Mouse (Mus musculus): ENCODE data around the gene Fgf15. TPM values are rescaled to one million over a fixed set of nuclear protein-coding genes. Genes with fewer than 3 reads are reported as not detected.

Gene Fgf15
- total RNA-seq, 1 experiment: 10.8 TPM

DNA sequence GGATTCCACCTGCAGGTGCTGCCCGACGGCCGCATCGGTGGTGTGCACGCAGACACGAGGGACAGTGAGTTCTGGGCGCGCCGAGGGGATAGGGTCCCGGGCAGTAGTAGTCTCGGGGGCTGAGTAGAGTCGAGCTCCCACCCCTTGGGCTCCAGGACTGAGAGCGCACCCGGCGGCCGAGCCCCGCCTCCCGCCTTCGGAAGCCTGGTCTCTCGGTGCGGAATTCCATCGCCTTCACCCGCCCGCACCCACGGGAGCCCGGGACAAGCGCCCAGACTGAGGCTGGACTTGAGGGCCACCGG, 34.6 kb upstream of the Fgf15 start:
- H3K27ac ChIP-seq (ENCODE audit: insufficient read depth, low read depth, low read length, poor library complexity, severe bottlenecking): peak overlapping the region; percentile 69
- TF ChIP-seq HCFC1 (IDR thresholded peaks at IDR 0.05; ENCODE audit: borderline replicate concordance, insufficient read depth, low read length) (no peak), CHD2 (IDR thresholded peaks at IDR 0.05; ENCODE audit: low read depth, low read length) (no peak), ZC3H11A (IDR thresholded peaks at IDR 0.05; ENCODE audit: borderline replicate concordance, low read depth, low read length) (no peak), MAFK (IDR thresholded peaks at IDR 0.05; ENCODE audit: insufficient read depth, low read depth, low read length) (no peak), ZNF384 (IDR thresholded peaks at IDR 0.05; ENCODE audit: low read depth, low read length) (no peak)
- DNase-seq (ENCODE audit: low read depth, low spot score): no peak
- H3K4me3 ChIP-seq (ENCODE audit: insufficient read depth in 1 of 2, low read depth in 1 of 2, low read length in 2 of 2, poor library complexity in 1 of 2, severe bottlenecking in 1 of 2): peak overlapping the region; percentile 86 to 93
- in situ Hi-C loops (cut with MboI; ENCODE audit: low sequenced_read_pairs in 2 of 2, unreplicated experiment in 2 of 2): no loop called here
- peaks cover 7 to 29% of the 10 kb centered on the region in 2 experiments; a peak in 3 of 4 replicates for H3K4me1 ChIP-seq (ENCODE audit: control insufficient read depth in 2 of 2, insufficient read depth in 2 of 2, low read length in 2 of 2, poor library complexity in 1 of 2)
- H3K36me3 ChIP-seq (ENCODE audit: control insufficient read depth, insufficient read depth, low read length, poor library complexity, severe bottlenecking): peaks cover 30% of the 10 kb centered on the region
- no peaks in the 10 kb centered on the region for H3K9me3 ChIP-seq (ENCODE audit: control insufficient read depth, insufficient read depth, low read depth, low read length)
- peak overlapping the region; percentile 94 for H3K9ac ChIP-seq (ENCODE audit: insufficient read depth, low read depth, low read length, poor library complexity, severe bottlenecking)

- no peak for DNase-seq (ENCODE audit: low read depth, low spot score)
- in situ Hi-C loops (cut with MboI; ENCODE audit: low sequenced_read_pairs in 2 of 2, unreplicated experiment in 2 of 2): no loop called here
- no peaks in the 10 kb centered on the region for H3K9me3 ChIP-seq (ENCODE audit: control insufficient read depth, insufficient read depth, low read depth, low read length)
- peaks cover 30% of the 10 kb centered on the region for H3K36me3 ChIP-seq (ENCODE audit: control insufficient read depth, insufficient read depth, low read length, poor library complexity, severe bottlenecking)
- peak overlapping the region; percentile 69; the same call in 1 of the 2 replicates for H3K27ac ChIP-seq (ENCODE audit: insufficient read depth, low read depth, low read length, poor library complexity, severe bottlenecking)
- peak overlapping the region; percentile 86 to 93 for H3K4me3 ChIP-seq (ENCODE audit: insufficient read depth in 1 of 2, low read depth in 1 of 2, low read length in 2 of 2, poor library complexity in 1 of 2, severe bottlenecking in 1 of 2)
- H3K4me1 ChIP-seq (ENCODE audit: control insufficient read depth in 2 of 2, insufficient read depth in 2 of 2, low read length in 2 of 2, poor library complexity in 1 of 2): peaks cover 10 to 29% of the 10 kb centered on the region in 2 experiments
- no peak for TF ChIP-seq CHD2 (IDR thresholded peaks at IDR 0.05; ENCODE audit: low read depth, low read length)
- TF ChIP-seq MAFK (IDR thresholded peaks at IDR 0.05; ENCODE audit: insufficient read depth, low read depth, low read length): no peak
- TF ChIP-seq HCFC1 (IDR thresholded peaks at IDR 0.05; ENCODE audit: borderline replicate concordance, insufficient read depth, low read length): no peak
- TF ChIP-seq ZNF384 (IDR thresholded peaks at IDR 0.05; ENCODE audit: low read depth, low read length): no peak
- no peak for TF ChIP-seq ZC3H11A (IDR thresholded peaks at IDR 0.05; ENCODE audit: borderline replicate concordance, low read depth, low read length)
- H3K9ac ChIP-seq (ENCODE audit: insufficient read depth, low read depth, low read length, poor library complexity, severe bottlenecking): peak overlapping the region; percentile 94
Measured at GRCm38 (mm10) chr7:144862126-144862525, 34.2 kb upstream of the Fgf15 start.

DNA sequence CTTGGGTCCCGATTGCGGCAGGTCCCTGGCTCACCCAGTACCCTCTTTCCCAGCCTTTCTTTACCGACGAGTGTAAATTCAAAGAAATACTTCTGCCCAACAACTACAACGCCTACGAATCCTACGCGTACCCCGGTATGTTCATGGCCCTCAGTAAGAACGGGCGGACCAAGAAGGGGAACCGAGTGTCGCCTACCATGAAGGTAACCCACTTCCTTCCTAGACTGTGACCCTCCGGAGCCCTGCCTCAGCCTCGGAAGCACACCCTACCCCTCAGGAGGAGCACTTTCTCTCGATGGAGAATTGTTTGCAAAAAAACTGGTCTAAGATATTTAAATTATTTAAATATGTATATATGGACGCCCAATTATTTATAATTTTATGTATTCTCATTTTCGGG, 33.6 kb upstream of the Fgf15 start:
- in situ Hi-C loops (cut with MboI; ENCODE audit: low sequenced_read_pairs in 2 of 2, unreplicated experiment in 2 of 2): no loop called here
- H3K36me3 ChIP-seq (ENCODE audit: control insufficient read depth, insufficient read depth, low read length, poor library complexity, severe bottlenecking): peaks cover 30% of the 10 kb centered on the region
- DNase-seq (ENCODE audit: low read depth, low spot score): no peak
- peak overlapping the region; percentile 86 to 93 for H3K4me3 ChIP-seq (ENCODE audit: insufficient read depth in 1 of 2, low read depth in 1 of 2, low read length in 2 of 2, poor library complexity in 1 of 2, severe bottlenecking in 1 of 2)
- peaks cover 10 to 33% of the 10 kb centered on the region in 2 experiments for H3K4me1 ChIP-seq (ENCODE audit: control insufficient read depth in 2 of 2, insufficient read depth in 2 of 2, low read length in 2 of 2, poor library complexity in 1 of 2)
- H3K9me3 ChIP-seq (ENCODE audit: control insufficient read depth, insufficient read depth, low read depth, low read length): no peaks in the 10 kb centered on the region
- TF ChIP-seq ZNF384 (IDR thresholded peaks at IDR 0.05; ENCODE audit: low read depth, low read length) (no peak), CHD2 (IDR thresholded peaks at IDR 0.05; ENCODE audit: low read depth, low read length) (no peak), MAFK (IDR thresholded peaks at IDR 0.05; ENCODE audit: insufficient read depth, low read depth, low read length) (no peak), HCFC1 (IDR thresholded peaks at IDR 0.05; ENCODE audit: borderline replicate concordance, insufficient read depth, low read length) (no peak), ZC3H11A (IDR thresholded peaks at IDR 0.05; ENCODE audit: borderline replicate concordance, low read depth, low read length) (no peak)
- H3K27ac ChIP-seq (ENCODE audit: insufficient read depth, low read depth, low read length, poor library complexity, severe bottlenecking): no peak overlapping the region; the same call in 1 of the 2 replicates
- H3K9ac ChIP-seq (ENCODE audit: insufficient read depth, low read depth, low read length, poor library complexity, severe bottlenecking): peak overlapping the region; percentile 94

DNA sequence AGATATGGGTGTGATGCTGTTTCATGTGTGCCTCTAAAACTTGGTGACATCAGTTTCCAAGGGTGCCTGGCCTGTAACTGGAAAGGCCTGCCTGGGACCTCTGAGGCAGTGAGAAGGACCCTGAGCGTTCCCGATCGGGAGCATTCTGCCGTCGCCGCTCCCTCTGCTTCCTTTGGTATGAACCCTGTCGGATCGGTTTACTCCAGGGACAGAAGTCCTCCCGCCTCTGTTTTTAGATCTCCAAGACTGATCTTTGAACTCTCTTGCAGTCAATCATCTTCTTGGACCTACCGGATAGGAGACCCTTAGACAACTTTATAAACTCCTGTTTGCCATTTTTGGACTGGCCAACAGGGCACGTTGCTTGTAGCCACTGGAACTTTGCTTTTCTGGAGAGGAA, 33.1 kb upstream of the Fgf15 start:
- in situ Hi-C loops (cut with MboI; ENCODE audit: low sequenced_read_pairs in 2 of 2, unreplicated experiment in 2 of 2): no loop called here
- DNase-seq (ENCODE audit: low read depth, low spot score): no peak
- peak overlapping the region; percentile 86 to 93 for H3K4me3 ChIP-seq (ENCODE audit: insufficient read depth in 1 of 2, low read depth in 1 of 2, low read length in 2 of 2, poor library complexity in 1 of 2, severe bottlenecking in 1 of 2)
- peaks cover 9 to 34% of the 10 kb centered on the region in 2 experiments for H3K4me1 ChIP-seq (ENCODE audit: control insufficient read depth in 2 of 2, insufficient read depth in 2 of 2, low read length in 2 of 2, poor library complexity in 1 of 2)
- H3K9me3 ChIP-seq (ENCODE audit: control insufficient read depth, insufficient read depth, low read depth, low read length): no peaks in the 10 kb centered on the region
- H3K36me3 ChIP-seq (ENCODE audit: control insufficient read depth, insufficient read depth, low read length, poor library complexity, severe bottlenecking): peaks cover 30% of the 10 kb centered on the region
- peak overlapping the region; percentile 82 for H3K9ac ChIP-seq (ENCODE audit: insufficient read depth, low read depth, low read length, poor library complexity, severe bottlenecking)
- peak overlapping the region; percentile 88; the same call in 1 of the 2 replicates for H3K27ac ChIP-seq (ENCODE audit: insufficient read depth, low read depth, low read length, poor library complexity, severe bottlenecking)
- TF ChIP-seq ZC3H11A (IDR thresholded peaks at IDR 0.05; ENCODE audit: borderline replicate concordance, low read depth, low read length) (no peak), CHD2 (IDR thresholded peaks at IDR 0.05; ENCODE audit: low read depth, low read length) (no peak), MAFK (IDR thresholded peaks at IDR 0.05; ENCODE audit: insufficient read depth, low read depth, low read length) (no peak), HCFC1 (IDR thresholded peaks at IDR 0.05; ENCODE audit: borderline replicate concordance, insufficient read depth, low read length) (no peak), ZNF384 (IDR thresholded peaks at IDR 0.05; ENCODE audit: low read depth, low read length) (no peak)

Measured in ES-E14 (cell line).